Mouse (Mus musculus): Measurements from ENCODE around the gene 1190007I07Rik. TPM values are rescaled to one million over a fixed set of nuclear protein-coding genes. Genes with fewer than 3 reads are reported as not detected.
"Not testable (repeated sequence)": the region's sequence is repeated elsewhere in the genome, so short reads cannot be mapped to it uniquely, and the experiment has no call there.

Gene 1190007I07Rik
- polyA plus RNA-seq, 1 experiment: 30.6 TPM

DNA sequence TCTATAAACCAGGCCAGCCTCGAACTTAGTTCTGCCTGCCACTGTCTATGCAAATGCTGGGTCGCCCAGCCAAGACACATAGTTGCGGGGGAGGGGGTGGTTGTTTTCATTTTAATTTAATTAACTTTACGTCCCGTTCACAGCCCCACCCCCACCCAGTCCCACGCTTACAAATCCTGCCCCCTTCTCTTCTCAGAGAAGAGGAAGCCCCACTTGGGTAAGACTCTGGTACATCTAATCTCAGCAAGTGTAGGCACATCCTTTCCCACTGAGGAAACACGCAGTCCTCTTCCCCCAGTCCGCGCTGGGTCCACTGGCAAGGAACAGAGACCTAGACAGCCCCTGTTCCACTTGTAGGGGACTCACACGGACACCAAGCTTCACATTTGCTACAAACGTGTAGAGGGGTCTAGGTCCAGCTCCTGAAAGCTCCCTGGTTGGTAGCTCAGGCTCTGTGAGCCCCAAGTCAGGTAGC is 6.1 kb upstream of the 1190007I07Rik start:
- peak overlapping the region; percentile 84 for H3K27ac ChIP-seq (ENCODE audit: insufficient read depth, low read depth, low read length)
- peak overlapping the region; percentile 83 for H3K4me3 ChIP-seq (ENCODE audit: low read depth, low read length)
- H3K27me3 ChIP-seq (ENCODE audit: control insufficient read depth, insufficient read depth, low read length): no peaks in the 10 kb centered on the region
- 9% methylated on average over 11 of the region's 11 CpGs for WGBS
- peaks cover 6% of the 10 kb centered on the region; the same call in 1 of the 2 replicates for H3K4me1 ChIP-seq (ENCODE audit: control insufficient read depth, insufficient read depth, insufficient read length, low read length)
- TF ChIP-seq CTCF (IDR thresholded peaks at IDR 0.05; ENCODE audit: extremely low read depth, insufficient read length, insufficient replicate concordance, low read depth, low read length) (no peak; the same call in 1 of the 2 replicates), POLR2A (IDR thresholded peaks at IDR 0.05; ENCODE audit: low read depth, low read length) (no peak)
- H3K36me3 ChIP-seq (ENCODE audit: control insufficient read depth, insufficient read depth, low read length): 0 out of 2 replicates have a peak, but pooled peaks cover 2% of the 10 kb centered on the region

DNA sequence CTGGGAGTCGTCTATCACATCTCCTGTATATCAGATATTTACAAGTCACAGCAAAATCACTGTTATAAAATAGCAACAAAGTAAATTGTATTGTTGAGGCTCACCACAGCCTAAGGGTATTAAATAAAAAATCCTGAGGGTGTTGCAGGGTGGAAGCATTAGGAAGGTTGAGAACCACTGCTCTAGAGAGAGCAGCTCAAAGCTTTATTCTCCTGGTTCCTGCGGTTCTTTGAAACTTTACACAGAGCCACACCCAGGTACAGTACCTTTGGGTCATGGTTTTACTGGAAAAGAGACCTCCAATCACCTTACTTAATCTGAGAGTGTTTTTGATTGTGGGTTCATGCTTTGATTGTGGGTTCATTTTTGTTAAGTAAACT is 515 bp upstream of the 1190007I07Rik start:
- H3K4me1 ChIP-seq (ENCODE audit: control insufficient read depth, insufficient read depth, insufficient read length, low read length); H3K36me3 ChIP-seq (ENCODE audit: control insufficient read depth, insufficient read depth, low read length); H3K27me3 ChIP-seq (ENCODE audit: control insufficient read depth, insufficient read depth, low read length): not testable (repeated sequence)
- peak overlapping the region; percentile 80 for H3K4me3 ChIP-seq (ENCODE audit: low read depth, low read length)
- peak overlapping the region; percentile 79 for H3K27ac ChIP-seq (ENCODE audit: insufficient read depth, low read depth, low read length)
- WGBS: 1% methylated on average over 2 of the region's 2 CpGs

DNA sequence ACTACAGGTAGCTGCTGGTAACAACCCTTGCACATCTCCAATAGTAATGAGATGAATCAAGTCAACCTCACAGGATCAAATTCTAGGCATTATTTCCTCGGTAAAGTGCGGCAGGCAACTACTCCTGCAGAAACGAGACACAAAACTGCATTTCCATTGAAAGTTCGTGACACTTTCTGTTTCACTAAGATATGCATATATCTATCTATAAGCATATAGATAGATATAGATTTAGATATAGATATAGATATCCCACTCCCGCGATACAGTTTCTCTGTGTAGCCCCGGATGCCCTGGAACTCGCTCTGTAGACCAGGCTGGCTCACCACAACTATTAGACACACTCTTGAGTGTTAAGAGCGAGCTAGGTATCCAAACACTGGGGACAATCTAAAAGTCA is 793 bp downstream of the 1190007I07Rik start:
- WGBS: 7% methylated on average over 9 of the region's 9 CpGs
- Histone ChIP-seq H3K4me3 (ENCODE audit: low read depth, low read length) (peak overlapping the region; percentile 80), H3K4me1 (ENCODE audit: control insufficient read depth, insufficient read depth, insufficient read length, low read length) (peaks cover 4% of the 10 kb centered on the region; the same call in 1 of the 2 replicates), H3K36me3 (ENCODE audit: control insufficient read depth, insufficient read depth, low read length) (no peaks in the 10 kb centered on the region), H3K27ac (ENCODE audit: insufficient read depth, low read depth, low read length) (no peak overlapping the region), H3K27me3 (ENCODE audit: control insufficient read depth, insufficient read depth, low read length) (no peaks in the 10 kb centered on the region)
- no peak for TF ChIP-seq CTCF (IDR thresholded peaks at IDR 0.05; ENCODE audit: extremely low read depth, insufficient read length, insufficient replicate concordance, low read depth, low read length)
- TF ChIP-seq POLR2A (IDR thresholded peaks at IDR 0.05; ENCODE audit: low read depth, low read length): no peak

DNA sequence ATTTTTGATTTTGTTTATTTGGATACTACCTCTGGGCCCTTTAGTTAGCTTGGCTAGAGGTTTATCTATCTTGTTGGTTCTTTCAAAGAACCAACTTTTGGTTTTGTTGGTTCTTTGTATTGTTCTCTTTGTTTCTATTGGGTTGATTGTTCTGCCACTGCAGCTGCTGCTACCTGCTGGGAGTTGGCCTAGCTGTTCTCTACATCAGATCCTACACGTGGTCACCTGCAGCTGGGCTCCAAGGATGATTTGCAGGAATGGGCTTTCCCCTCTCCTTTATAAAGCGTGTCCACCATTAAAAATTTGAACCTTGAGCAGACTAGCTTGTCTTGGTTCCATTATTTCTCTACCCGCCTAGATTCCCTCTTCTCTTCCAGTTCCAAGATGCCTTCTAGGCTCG is 28.6 kb downstream of the 1190007I07Rik start:
- not testable (repeated sequence) for H3K27ac ChIP-seq (ENCODE audit: insufficient read depth, low read depth, low read length); H3K4me3 ChIP-seq (ENCODE audit: low read depth, low read length); H3K36me3 ChIP-seq (ENCODE audit: control insufficient read depth, insufficient read depth, low read length); H3K27me3 ChIP-seq (ENCODE audit: control insufficient read depth, insufficient read depth, low read length); H3K4me1 ChIP-seq (ENCODE audit: control insufficient read depth, insufficient read depth, insufficient read length, low read length)
- 69% methylated on average over 4 of the region's 4 CpGs for WGBS

DNA sequence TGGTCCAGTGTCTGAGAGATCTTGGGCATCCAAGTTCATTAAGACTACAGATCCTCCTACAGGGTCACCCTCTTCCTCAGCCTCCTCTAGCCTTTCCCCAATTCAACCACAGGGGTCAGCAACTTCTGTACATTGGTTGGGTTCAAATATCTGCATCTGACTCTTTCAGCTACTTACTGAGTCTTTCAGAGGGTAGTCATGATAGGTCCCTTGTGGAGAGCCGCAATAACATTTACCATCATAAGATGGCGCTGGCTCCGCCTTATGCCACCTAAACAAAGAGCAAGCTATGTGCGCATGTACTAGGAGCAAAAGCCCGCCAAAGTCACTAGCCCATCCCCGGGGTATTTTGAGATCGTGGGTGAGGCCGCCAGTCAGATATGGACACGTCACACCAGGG is 33.4 kb downstream of the 1190007I07Rik start:
- not testable (repeated sequence) for H3K27me3 ChIP-seq (ENCODE audit: control insufficient read depth, insufficient read depth, low read length); H3K4me1 ChIP-seq (ENCODE audit: control insufficient read depth, insufficient read depth, insufficient read length, low read length); H3K36me3 ChIP-seq (ENCODE audit: control insufficient read depth, insufficient read depth, low read length); H3K4me3 ChIP-seq (ENCODE audit: low read depth, low read length); H3K27ac ChIP-seq (ENCODE audit: insufficient read depth, low read depth, low read length)
- WGBS: 82% methylated on average over 9 of the region's 9 CpGs

DNA sequence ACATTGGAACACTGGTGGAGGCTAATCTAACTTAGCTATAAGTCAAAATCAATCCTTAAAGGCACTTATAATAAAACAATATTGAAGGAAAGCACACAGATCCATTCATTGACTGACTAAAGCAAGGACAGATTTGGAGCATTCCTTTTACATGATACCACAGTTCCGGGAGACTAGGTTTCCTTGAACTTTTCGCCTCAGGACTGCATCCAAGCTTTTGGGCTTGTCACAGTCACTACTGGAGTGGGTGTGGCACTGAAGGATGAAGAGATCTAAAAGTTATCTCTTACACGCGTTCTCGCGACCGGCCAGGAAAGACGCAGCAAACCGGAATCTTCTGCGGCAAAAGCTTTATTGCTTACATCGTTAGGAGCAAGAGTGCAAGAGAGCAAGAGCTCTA is 51.9 kb downstream of the 1190007I07Rik start:
- not testable (repeated sequence) for H3K27me3 ChIP-seq (ENCODE audit: control insufficient read depth, insufficient read depth, low read length); H3K4me1 ChIP-seq (ENCODE audit: control insufficient read depth, insufficient read depth, insufficient read length, low read length); H3K36me3 ChIP-seq (ENCODE audit: control insufficient read depth, insufficient read depth, low read length); H3K27ac ChIP-seq (ENCODE audit: insufficient read depth, low read depth, low read length); H3K4me3 ChIP-seq (ENCODE audit: low read depth, low read length)
- 95% methylated on average over 11 of the region's 11 CpGs for WGBS

Other genes starting within 250 kb of the 1190007I07Rik start
- not detected in 2 replicates for gene Gm1553, start 130.6 kb downstream of the 1190007I07Rik start, polyA plus RNA-seq (2012; rRNA removed)
- 7.3 and 11.5 TPM in 2 replicates for gene Tdg, start 6.6 kb upstream of the 1190007I07Rik start, polyA plus RNA-seq (2012; rRNA removed)
- 0.15 and 0.56 TPM in 2 replicates for gene Glt8d2, start 67.4 kb upstream of the 1190007I07Rik start, polyA plus RNA-seq (2012; rRNA removed)
- 3.1 and 5.0 TPM in 2 replicates for gene Hcfc2, start 72.9 kb upstream of the 1190007I07Rik start, polyA plus RNA-seq (2012; rRNA removed)
- 1.2 and 5.2 TPM in 2 replicates for gene Nfyb, start 140.9 kb upstream of the 1190007I07Rik start, polyA plus RNA-seq (2012; rRNA removed)
- gene Txnrd1, start 210.7 kb upstream of the 1190007I07Rik start, polyA plus RNA-seq (2012; rRNA removed): 58.6 and 69.4 TPM in 2 replicates
- gene Eid3, start 243.4 kb upstream of the 1190007I07Rik start, polyA plus RNA-seq (2012; rRNA removed): 0.43 and 0.48 TPM in 2 replicates

Data from small intestine, adult 2 months (tissue).